Mouse (Mus musculus) central nervous system, embryonic 11.5 days (tissue): ENCODE data around the gene Kcnip3. TPM values are rescaled to one million over a fixed set of nuclear protein-coding genes. Genes with fewer than 3 reads are reported as not detected.

Experiments used
- polyA plus RNA-seq: library from polyadenylated mRNA; depleted of rRNA; stranded (reverse); fragments of >200 nt; gene quantifications from 2 replicates; pipeline ENCODE4 v1.2.3, GENCODE M21; 2012; rRNA removed

Kcnip3 gene
- 3.6 TPM in 2 replicates for polyA plus RNA-seq

GRCm38 (mm10) chr2:127522006-127522441 is at the start of gene Kcnip3:
TSS of gene Kcnip3 (minus strand) at chr2:127522094.

GRCm38 (mm10) chr2:127541185-127541584 is 19.3 kb upstream of the Kcnip3 start, which contains the start of gene Prom2:
TSS of gene Prom2 (minus strand) at chr2:127541467.

GRCm38 (mm10) chr2:127444055-127444789 is 77.7 kb downstream of the Kcnip3 start, which contains the start of gene Fahd2a:
TSS of gene Fahd2a (minus strand) at chr2:127444565.

GRCm38 (mm10) chr2:127424977-127425376 is 96.9 kb downstream of the Kcnip3 start, which contains the start of gene Gpat2:
TSS of gene Gpat2 (plus strand) at chr2:127425199.

Other genes starting within 250 kb of the Kcnip3 start
- 3.9 and 4.0 TPM in 2 replicates for gene Dusp2, start 185.9 kb downstream of the Kcnip3 start, polyA plus RNA-seq
- not detected in 2 replicates for gene Astl, start 183.5 kb downstream of the Kcnip3 start, polyA plus RNA-seq
- gene Adra2b, start 158.9 kb downstream of the Kcnip3 start, polyA plus RNA-seq, result 1.6 and 2.5 TPM in 2 replicates
- gene Gpat2, start 96.9 kb downstream of the Kcnip3 start, polyA plus RNA-seq, result 0.16 and 0.27 TPM in 2 replicates
- 19.9 and 31.3 TPM in 2 replicates for gene Fahd2a, start 77.5 kb downstream of the Kcnip3 start, polyA plus RNA-seq
- gene Prom2, start 19.4 kb upstream of the Kcnip3 start, polyA plus RNA-seq, result 0.37 and 0.80 TPM in 2 replicates
- 10.0 TPM in 2 replicates for gene Zfp661, start 65.0 kb upstream of the Kcnip3 start, polyA plus RNA-seq
- 97.0 and 105 TPM in 2 replicates for gene Mrps5, start 65.1 kb upstream of the Kcnip3 start, polyA plus RNA-seq
- 0.31 and 0.44 TPM in 2 replicates for gene Mal, start 134.6 kb upstream of the Kcnip3 start, polyA plus RNA-seq
- 0.29 and 1.2 TPM in 2 replicates for gene Mall, start 207.8 kb upstream of the Kcnip3 start, polyA plus RNA-seq